Mouse (Mus musculus) adrenal gland, postnatal 4 days (tissue): Measurements from ENCODE around the gene BC107364. TPM values are rescaled to one million over a fixed set of nuclear protein-coding genes. Genes with fewer than 3 reads are reported as not detected.
"Not testable (repeated sequence)": the region's sequence is repeated elsewhere in the genome, so short reads cannot be mapped to it uniquely, and the experiment has no call there.

Experiments
- DNase-seq, 2 experiments: peaks; one replicate each; pipeline ENCODE4 v3.0.0; 2021 to 2022; ENCODE audit warnings: low spot score in 2 of 2, mixed read lengths in 2 of 2
- total RNA-seq, 2 experiments: library from RNA; stranded (reverse); gene quantifications; 2 replicates each; pipeline ENCODE4 v1.2.3; 2021

The BC107364 gene
- total RNA-seq, 2 experiments from 2014 or later, result not detected

DNA sequence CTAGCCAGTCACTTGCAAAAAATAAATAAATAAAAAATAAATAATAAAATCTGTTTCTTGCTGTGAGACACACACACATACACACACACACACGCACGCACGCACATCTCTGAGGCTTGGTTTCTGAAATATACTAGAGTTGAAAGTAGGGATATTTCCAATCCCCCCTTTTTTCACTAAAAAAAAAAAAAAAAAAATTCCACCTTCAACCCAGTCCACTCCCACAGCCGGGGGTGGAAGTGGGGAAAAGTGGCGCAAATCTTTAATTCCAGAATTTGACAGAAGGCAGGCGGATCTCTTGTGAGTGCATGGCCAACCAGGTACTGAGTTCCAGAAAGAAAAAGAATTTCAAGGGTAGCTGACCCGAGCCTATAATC is 37.2 kb downstream of the BC107364 start:
- no peak for DNase-seq

DNA sequence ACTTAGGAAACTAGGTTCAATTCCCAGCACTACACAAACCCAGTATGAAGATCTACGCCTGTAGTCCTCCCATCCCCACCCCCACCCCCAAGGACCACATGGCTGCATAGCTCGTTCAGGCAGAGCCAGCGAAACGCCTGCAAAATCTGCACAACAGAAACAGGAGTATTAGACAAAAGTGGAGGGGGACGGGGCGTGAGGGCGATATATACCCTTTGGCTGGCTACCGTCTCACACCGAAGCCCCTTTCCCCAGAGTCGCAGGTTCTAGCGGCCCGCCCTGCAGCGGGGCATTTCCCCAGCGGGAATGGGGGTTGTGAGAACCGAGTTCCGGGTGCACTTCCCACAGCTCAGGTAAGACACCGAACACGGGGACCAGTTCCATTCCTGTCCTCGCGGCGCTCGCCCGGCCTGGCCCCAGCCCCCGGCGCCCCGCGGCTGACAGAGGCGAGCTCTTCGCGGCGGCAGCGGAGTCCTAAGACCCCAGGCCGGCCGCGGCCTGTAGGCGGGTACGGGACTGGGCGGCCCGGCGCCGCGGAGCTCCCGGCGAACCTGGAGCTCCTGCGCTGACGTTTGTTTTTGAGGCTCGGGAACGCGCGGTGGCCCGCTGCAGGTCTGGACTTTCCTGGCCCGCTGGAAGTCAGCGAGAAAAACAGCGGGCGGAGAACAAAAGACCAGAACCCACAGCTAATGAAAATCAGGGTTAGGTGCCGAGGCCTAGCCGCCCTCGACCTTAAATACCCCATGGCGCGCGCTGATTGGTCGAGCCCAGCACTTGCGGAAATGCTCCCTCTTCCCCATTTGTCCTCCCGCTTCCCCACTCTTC is 37.8 kb downstream of the BC107364 start:
- DNase-seq, result peak; percentile 26 to 62

DNA sequence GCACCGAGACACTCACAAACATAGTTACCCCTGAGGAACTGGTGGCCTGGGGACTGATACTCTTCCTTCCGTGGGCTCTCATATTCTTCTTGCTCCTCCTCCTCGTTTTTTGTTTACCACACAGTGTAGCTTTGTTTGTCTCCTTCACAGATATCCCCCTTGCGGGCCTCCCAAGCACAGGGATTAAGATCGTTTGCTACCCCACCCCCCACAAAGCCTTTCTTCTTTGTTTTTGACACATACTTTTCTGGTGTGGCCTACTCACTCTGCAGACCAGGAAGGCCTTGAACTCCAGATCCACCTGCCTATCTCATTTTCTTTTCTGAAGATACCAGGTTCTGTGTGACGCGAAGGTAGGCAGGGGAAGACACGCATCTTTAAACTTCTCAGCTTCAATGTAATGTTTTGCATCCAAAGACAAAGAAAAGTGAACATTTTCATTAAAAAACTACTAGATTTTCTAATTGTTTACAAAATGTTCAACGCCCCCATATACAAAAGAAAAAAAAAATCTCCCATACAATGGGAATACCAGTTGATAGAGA is 38.5 kb downstream of the BC107364 start:
- DNase-seq, result no peak

DNA sequence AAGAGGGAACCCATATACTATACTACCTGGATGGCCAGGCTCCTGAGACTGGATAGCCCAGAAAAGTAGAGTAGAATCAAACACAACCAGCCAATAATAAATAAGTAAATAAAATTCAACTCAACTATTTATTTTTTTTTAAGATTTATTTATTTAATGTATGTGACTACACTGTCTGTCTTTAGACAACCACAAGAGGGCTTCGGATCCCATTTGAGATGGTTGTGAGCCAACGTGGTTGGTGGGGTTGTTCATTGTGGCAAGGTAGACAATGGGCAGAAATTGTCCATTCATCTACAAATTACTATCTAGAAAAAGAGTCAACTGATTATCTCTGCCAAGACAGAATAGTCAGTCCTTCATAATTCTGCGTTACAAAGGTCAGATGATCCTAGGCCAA is 40.3 kb downstream of the BC107364 start:
- no peak for DNase-seq

DNA sequence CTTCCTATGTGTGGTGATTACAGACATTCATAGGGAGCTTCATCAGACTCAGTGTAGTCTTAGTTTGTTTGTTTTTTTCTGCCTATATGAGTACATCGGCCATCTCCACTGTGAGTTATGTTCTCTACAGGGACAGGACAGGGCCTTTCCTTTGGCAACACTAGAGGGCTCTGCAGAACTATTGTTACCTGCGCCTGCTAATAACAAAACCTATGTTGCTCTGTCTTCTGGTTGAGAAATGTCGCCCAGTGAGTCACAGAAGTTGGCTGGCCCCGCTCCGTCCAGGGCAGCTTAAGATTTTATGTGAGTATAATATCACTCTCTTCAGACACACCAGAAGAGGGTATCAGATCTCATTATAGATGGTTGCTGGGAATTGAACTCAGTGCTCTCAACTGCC is 41.1 kb downstream of the BC107364 start:
- DNase-seq, result no peak

DNA sequence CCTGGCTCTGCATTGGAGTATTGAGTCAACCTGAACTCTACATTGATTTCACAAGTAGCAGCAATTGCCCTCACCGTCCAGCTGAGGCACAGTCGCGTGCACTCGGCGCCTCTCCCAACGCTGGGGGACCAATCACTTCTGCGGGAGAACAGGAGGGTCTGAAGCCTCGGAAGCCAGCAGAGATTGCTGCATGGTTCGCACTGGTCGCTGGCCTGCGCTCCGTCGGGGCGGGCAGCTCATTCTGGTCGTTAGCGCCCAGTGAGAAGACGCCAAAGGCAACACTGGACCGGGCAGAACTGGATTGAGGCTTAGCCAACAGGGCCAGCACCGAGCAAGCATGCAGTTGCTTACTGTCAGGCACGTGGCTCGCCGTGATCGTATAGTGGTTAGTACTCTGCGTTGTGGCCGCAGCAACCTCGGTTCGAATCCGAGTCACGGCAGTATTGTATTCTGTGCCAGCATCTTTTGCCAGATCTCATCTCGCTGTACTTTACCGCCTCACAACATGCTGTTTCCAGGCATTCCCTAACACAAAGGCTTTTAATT is 42.3 kb downstream of the BC107364 start:
- no peak for DNase-seq

DNA sequence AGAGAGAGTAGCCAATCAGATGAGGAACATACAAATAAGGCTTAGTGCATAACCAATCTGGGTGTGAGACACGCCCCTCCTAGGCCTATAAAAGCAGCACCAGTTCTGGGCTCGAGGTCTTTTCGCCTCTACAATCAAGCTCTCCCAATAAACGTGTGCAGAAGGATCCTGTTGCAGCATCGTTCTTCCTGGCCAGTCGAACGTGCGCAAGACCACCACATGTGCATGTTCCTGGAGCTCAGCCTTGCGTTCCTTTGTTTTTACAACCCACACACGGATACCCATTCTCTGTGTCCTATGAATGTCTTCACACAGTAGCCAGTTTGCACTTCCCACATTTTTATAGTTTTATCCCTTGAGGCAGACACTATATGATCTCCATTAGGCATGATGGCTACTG is 44.0 kb downstream of the BC107364 start:
- not testable (repeated sequence) for DNase-seq

DNA sequence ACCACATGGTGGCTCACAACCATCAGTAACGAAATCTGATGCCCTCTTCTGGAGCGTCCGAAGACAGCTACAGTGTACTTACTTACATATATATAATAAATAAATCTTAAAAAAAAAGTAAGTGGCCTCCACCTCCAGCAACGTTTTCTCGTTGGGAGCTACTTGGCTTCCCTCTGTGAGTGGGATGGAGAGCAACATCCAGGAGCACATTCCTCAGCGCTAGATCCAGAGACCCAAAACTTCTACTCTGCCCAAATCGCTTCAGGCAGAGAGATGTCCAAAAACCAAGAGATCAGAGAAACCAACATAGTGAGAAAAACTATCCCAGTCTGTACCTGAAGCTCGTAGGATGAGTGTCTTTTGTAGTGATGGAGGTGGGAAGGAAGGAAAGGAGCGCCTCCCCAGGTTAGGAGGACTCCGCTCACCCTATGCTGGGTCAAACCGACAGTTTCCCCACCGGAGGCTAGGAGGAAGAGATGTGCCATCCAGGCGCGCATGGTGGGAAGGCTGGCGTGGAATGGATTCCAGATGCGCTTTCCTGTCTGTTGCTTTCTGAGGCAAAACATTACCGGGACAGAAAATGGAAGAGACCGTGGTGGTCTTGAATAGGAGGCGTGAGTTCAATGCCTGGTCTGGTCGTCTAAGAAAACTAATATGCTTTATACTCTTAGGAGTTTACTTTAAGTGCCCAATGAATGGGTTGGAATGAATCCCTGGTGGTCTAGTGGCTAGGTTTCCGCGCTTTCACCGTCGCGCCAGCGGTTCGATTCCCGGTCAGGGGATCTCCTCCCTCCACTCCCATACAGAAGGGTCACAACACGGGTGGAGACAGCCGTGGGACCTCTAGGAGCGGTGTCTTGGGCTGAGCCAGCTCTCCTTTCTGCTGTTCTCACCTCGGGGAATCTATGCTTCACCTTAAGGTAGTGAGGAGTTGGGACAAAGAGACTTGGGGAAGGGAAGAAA is 46.3 kb downstream of the BC107364 start:
- DNase-seq, result no peak

DNA sequence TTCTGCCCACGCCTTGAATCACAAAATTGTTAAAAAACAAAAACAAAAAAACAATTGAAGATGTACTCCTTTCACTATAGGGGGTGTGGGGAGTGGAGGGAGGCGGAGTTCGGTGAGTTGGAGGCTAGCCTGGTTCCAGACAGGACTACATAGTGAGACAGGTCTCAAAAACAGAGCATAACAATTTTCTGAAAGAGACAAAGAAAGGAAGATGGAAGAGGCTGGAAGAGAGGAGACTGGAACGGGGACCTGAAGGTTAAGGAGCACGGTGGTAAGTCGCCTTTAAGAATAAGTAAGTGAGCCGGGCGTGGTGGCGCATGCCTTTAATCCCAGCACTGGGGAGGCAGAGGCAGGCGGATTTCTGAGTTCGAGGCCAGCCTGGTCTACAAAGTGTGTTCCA is 47.1 kb downstream of the BC107364 start:
- no peak for DNase-seq

DNA sequence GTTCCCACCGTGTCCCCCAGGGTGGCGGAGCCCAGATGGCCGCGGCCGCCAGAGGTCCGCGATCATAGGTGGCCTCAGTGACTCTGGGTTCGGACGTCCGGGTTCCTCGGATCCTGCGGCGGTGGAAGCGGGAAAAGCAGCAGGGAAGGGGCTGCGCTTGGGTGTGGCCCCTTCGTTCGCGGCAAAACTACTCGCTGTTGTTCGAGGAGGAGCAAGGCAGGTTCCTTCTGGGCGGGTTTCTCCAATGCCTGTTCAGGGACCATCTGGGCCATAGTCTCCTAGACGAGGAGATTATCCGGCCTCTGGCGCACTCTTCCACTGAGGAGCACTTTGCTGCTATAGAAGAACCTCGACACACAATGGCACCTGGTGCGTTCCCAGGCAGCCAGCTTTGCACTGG is 47.7 kb downstream of the BC107364 start:
- no peak for DNase-seq

DNA sequence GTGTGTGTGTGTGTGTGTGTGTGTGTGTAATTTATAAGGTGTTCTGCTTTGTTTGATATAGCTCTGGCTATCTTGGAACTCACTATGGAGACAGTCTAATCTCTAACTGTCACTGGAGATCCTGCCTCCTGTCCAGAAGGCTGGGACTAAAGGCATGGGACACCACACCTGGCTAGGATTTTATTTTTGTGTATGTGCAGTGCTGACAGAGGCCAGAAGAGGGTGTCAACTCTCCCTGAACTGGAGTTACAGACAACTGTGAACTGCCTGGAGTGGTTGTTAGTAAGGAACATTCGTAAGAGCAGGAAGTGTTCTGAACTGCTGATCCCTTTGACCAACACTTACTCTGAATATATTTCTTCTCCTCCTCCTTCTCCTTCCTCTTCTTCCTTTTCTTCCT is 49.1 kb downstream of the BC107364 start:
- DNase-seq, result no peak

DNA sequence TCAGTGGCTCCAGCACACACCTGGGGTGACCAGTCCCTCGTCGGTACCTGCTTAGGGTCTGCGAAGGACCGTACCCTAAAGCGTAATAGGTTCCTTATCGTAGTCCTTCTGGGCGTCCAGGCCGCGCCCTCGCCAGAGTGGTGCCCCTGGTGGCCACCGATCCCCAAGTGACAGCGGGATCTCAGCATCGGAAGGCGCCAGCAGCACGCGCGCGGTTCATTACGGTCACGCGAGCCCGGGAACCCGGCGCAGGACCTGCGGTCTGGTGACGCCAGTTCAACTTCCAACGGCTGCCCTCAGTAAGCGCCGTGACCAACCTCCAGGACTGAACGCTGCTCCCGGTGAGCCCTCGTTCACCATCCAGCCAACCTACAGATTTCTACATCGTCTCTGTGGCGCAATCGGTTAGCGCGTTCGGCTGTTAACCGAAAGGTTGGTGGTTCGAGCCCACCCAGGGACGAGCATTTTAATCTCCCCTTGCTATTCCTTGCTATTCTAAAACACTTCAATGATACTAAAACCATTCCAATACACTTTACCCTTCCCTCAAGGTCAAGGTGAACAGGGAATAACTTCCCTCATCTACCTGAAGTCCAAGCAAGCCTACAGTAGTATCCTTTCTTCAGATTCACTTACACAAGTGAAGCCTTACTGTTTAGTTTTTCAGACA is 50.1 kb downstream of the BC107364 start:
- DNase-seq, result no peak

DNA sequence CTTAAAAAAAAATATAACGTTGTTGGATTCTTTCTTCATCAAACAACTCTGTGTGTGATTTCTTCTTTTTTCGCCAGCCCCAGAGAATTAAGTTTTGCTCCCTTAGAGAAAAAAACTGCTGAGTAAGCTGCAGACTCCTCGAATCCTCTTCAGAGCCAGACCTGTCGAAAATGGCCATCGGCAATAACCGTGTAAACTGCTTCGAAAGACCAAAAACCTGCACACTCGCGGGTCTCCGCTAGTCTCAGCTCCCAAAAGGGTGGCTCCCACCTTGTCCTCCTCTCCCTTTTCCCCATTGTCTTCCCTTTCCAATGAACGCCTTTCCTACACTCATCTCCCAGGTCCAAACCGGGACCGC is 50.7 kb downstream of the BC107364 start:
- no peak for DNase-seq

DNA sequence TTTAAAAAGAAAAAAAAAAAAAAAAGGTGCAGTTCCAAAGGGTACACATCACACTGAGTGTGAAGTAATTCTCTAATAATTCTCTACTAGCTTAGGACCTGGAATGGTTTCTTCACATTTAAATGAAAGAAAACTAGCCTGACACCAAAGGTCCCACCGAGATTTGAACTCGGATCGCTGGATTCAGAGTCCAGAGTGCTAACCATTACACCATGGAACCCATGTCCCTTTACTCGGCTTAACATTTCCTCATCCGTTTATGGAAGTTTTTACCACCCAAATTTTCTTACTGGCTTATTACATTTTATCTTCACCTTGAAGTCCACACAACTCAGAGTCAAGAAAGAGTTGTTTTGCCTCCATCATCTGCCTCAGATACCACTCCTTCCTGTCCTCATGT is 53.2 kb downstream of the BC107364 start:
- DNase-seq, result no peak

DNA sequence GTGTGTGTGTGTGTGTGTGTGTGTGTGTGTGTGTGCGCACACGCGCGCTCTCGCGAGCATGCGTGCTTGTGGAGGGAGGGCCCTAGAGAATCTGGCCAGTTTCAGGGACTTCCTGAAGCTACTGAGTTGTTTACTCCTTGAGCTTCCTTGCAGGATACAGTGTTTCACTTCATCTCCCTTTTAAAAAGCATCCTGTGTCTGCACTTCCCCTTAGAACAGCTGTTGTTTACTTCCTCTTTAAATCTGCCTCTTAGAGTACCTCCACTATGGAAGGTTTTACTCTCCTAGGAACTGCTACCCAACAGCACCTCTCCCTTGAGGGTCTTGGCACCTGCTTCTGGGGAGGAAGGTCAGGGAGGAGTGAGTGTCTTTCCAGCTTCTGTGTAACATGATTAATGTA is 55.2 kb downstream of the BC107364 start:
- DNase-seq, result no peak

DNA sequence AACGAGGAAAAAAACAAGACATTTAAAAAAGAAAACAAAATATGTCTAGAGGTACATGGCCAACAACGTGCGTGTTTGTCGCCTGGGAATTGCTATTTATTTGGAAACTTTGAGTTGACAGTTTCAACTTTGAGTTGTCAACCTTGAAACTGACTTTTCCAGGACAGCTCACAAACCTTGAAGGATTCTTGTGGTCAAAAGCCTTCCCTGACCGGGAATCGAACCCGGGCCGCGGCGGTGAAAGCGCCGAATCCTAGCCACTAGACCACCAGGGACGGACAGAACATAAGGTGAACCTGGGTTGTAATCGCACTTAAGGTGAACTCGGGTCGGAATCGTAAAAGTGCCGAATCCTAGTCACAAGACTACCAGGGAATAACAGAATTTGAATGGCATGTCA is 64.9 kb downstream of the BC107364 start:
- not testable (repeated sequence) for DNase-seq

Other genes with a start within 250 kb of the BC107364 start
- gene Bola1, start 232.6 kb downstream of the BC107364 start, total RNA-seq, result 10 to 100 TPM; 30.6 to 33.1 TPM
- 10 to 100 TPM; 27.8 to 28.5 TPM for gene Hist2h2ab, start 232.4 kb downstream of the BC107364 start, total RNA-seq
- gene Hist2h2ac, start 231.4 kb downstream of the BC107364 start, total RNA-seq, result 100 to 1,000 TPM; 211 to 243 TPM
- gene Hist2h2be, start 231.2 kb downstream of the BC107364 start, total RNA-seq, result 10 to 100 TPM; 12.4 to 13.7 TPM
- gene Hist2h3c2, start 213.2 kb downstream of the BC107364 start, total RNA-seq, result 100 to 1,000 TPM; 197 to 262 TPM
- gene Hist2h2aa2, start 212.0 kb downstream of the BC107364 start, total RNA-seq, result 1,000 to 10,000 TPM; 1,421 to 1,566 TPM
- 10 to 100 TPM; 34.3 to 35.1 TPM for gene Hist2h2aa1, start 206.8 kb downstream of the BC107364 start, total RNA-seq
- gene Hist2h3c1, start 205.6 kb downstream of the BC107364 start, total RNA-seq, result 1 to 10 TPM in 1 of 2 experiments, under 1 TPM in 1; 0.98 to 1.6 TPM
- gene Hist2h4, start 189.0 kb downstream of the BC107364 start, total RNA-seq, result 100 to 1,000 TPM in 1 of 2 experiments, 10 to 100 TPM in 1; 97.3 to 110 TPM
- gene Hist2h3b, start 183.7 kb downstream of the BC107364 start, total RNA-seq, result 1,000 to 10,000 TPM in 1 of 2 experiments, 100 to 1,000 TPM in 1; 924 to 1,090 TPM
- gene Hist2h2bb, start 182.6 kb downstream of the BC107364 start, total RNA-seq, result 100 to 1,000 TPM; 801 to 997 TPM
- gene Fcgr1, start 158.3 kb downstream of the BC107364 start, total RNA-seq, result 1 to 10 TPM; 1.1 to 1.8 TPM
- gene Hfe2, start 72.9 kb upstream of the BC107364 start, total RNA-seq, result 10 to 100 TPM in 1 of 2 experiments, 1 to 10 TPM in 1; 3.9 to 11.2 TPM
- 100 to 1,000 TPM; 980 to 992 TPM for gene Txnip, start 105.7 kb upstream of the BC107364 start, total RNA-seq
- not detected for gene Gm16253, start 124.7 kb upstream of the BC107364 start, total RNA-seq
- 10 to 100 TPM; 37.6 to 37.8 TPM for gene Polr3gl, start 141.9 kb upstream of the BC107364 start, total RNA-seq
- gene Ankrd34a, start 144.3 kb upstream of the BC107364 start, total RNA-seq, result 1 to 10 TPM in 1 of 2 experiments, under 1 TPM in 1; 0.59 to 1.5 TPM
- gene Lix1l, start 148.8 kb upstream of the BC107364 start, total RNA-seq, result 10 to 100 TPM; 66.3 to 69.1 TPM
- 10 to 100 TPM; 84.0 to 93.4 TPM for gene Rbm8a, start 177.6 kb upstream of the BC107364 start, total RNA-seq
- 10 to 100 TPM; 53.7 to 61.7 TPM for gene Pex11b, start 183.1 kb upstream of the BC107364 start, total RNA-seq
- under 1 TPM; 0.23 to 0.25 TPM for gene Gm42957, start 183.2 kb upstream of the BC107364 start, total RNA-seq
- 1 to 10 TPM; 2.4 TPM for gene Itga10, start 193.3 kb upstream of the BC107364 start, total RNA-seq
- 1 to 10 TPM; 2.7 to 3.3 TPM for gene Ankrd35, start 217.8 kb upstream of the BC107364 start, total RNA-seq
- gene Pias3, start 244.1 kb upstream of the BC107364 start, total RNA-seq, result 10 to 100 TPM; 50.1 to 55.1 TPM